Mouse (Mus musculus) lung, postnatal 0 days (tissue): ENCODE data around the gene Camsap1.

Experiments
- CTCF ChIP-seq: IDR thresholded peaks from 2 replicates; pipeline ENCODE4 v1.5.1; 2016; ENCODE audit warnings: antibody characterized with exemption, mild to moderate bottlenecking
- EP300 ChIP-seq: IDR thresholded peaks from 2 replicates; pipeline ENCODE4 v1.6.1; 2016; ENCODE audit warnings: antibody characterized with exemption, mild to moderate bottlenecking, control low read depth

DNA sequence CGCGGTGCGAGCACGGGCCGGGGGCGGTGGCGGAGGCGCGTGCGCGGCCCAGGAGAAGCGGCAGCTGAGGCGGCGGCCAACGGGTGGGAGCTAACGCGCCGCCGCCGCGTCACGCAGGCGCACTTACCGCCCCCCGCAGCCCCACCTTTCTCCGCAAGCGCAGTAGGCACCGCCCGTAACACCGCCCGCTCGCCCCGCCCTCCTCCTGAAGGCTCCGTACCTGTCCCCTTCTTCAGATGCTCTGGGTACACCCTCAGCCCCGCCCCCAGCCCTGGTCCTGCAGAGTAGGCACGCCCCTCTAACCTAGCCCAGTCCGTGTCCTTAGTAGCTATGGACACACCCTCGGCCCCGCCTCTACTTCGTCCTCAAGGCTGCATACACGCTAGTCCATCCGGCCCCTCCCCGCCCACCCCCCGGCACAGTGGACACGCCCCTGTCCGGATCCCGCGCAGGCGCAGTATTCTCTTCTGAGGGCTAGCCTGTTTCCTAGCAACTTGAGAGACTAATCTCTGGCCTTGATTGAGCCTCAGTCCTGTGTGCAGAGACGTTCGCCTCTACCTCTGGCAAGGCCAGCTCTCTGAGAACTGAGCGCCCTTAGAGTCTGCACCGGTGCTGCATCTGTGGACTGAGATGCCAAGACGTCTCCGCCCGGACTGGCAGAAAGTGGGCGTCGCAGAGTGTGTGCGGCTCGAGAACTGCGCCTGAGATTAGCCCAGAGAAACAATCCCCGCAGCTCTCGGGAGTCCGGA is at the start of gene Camsap1:
- no peak for TF ChIP-seq CTCF
- TF ChIP-seq EP300 = no peak
